Mouse (Mus musculus): ENCODE data around the gene Zdhhc25.

The Zdhhc25 gene

GRCm38 (mm10) chr15:88628801-88629356, 28.8 kb downstream of the Zdhhc25 start:
- DNase-seq (ENCODE audit: low spot score in 2 of 2), result no peak

- no peak for DNase-seq (ENCODE audit: low spot score in 2 of 2)
Observed at GRCm38 (mm10) chr15:88635205-88635604, 35.1 kb downstream of the Zdhhc25 start.

- peak in 1 of 2 experiments; percentile 27 for DNase-seq (ENCODE audit: low spot score in 2 of 2)
Observed at GRCm38 (mm10) chr15:88651019-88651418, 50.9 kb downstream of the Zdhhc25 start.

Measured in spleen, postnatal 14 days (tissue).